Mouse (Mus musculus) erythroblast, embryonic 14.5 days (primary cell): Measurements from ENCODE around the gene Acox1. TPM values are rescaled to one million over a fixed set of nuclear protein-coding genes. Genes with fewer than 3 reads are reported as not detected.

ENCODE experiments used
- H3K27me3 ChIP-seq: 2 replicates; pipeline ENCODE4 v1.6.1; 2012; ENCODE audit warnings: inconsistent platforms; ENCODE audit not compliant: control insufficient read depth
- H3K36me3 ChIP-seq: 2 replicates; pipeline ENCODE4 v1.6.1; 2012; ENCODE audit warnings: mild to moderate bottlenecking, inconsistent platforms; ENCODE audit not compliant: control insufficient read depth
- H3K4me1 ChIP-seq: 2 replicates; pipeline ENCODE4 v1.6.1; 2012; ENCODE audit warnings: inconsistent platforms; ENCODE audit not compliant: control insufficient read depth
- H3K4me3 ChIP-seq: replicated peaks from 2 replicates; pipeline ENCODE3; 2012; ENCODE audit warnings: moderate library complexity, mild to moderate bottlenecking, inconsistent platforms
- H3K9me3 ChIP-seq: 2 replicates; pipeline ENCODE4 v1.6.1; 2012; ENCODE audit warnings: low read length, inconsistent platforms, mixed read lengths; ENCODE audit not compliant: control insufficient read depth
- GATA1 ChIP-seq: IDR thresholded peaks from 2 replicates; pipeline ENCODE4 v1.6.1; 2012; ENCODE audit warnings: low read length, inconsistent platforms, mixed read lengths
- TAL1 ChIP-seq: IDR thresholded peaks from 3 replicates; pipeline ENCODE4 v1.6.1; 2012; ENCODE audit warnings: low read length, inconsistent platforms, mixed read lengths
- polyA plus RNA-seq: library from polyadenylated mRNA; stranded (reverse); fragments of >175 nt; gene quantifications from 2 replicates; pipeline ENCODE4 v1.2.3, GENCODE M21; 2012

Gene Acox1
- polyA plus RNA-seq, 1 experiment = 0.10 TPM

DNA sequence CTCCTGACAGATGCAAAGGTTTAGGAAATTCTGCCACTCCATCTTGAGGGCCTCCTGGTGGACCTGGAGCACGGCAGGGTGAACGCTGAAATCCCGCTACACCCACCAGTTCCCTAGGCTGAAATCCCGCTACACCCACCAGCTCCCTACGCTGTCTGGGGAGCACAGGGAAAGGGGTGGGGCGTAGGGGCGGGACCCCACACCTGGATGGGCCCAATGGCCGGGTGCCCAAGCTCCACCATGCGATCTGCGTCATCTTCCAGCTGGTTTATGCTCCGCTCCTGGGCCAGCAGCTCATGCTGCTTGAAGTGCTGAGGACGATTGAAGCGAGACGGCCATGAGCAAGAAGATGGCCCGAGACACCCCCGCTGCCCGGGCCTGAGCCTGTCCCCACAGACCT, 33.6 kb upstream of the Acox1 start:
- no peak for TF ChIP-seq TAL1
- TF ChIP-seq GATA1 = no peak
- peaks cover 21% of the 10 kb centered on the region for H3K27me3 ChIP-seq
- no peaks in the 10 kb centered on the region for H3K36me3 ChIP-seq
- no peaks in the 10 kb centered on the region for H3K9me3 ChIP-seq
- no peak overlapping the region for H3K4me3 ChIP-seq
- peaks cover under 1% of the 10 kb centered on the region; the same call in 1 of the 2 replicates for H3K4me1 ChIP-seq

DNA sequence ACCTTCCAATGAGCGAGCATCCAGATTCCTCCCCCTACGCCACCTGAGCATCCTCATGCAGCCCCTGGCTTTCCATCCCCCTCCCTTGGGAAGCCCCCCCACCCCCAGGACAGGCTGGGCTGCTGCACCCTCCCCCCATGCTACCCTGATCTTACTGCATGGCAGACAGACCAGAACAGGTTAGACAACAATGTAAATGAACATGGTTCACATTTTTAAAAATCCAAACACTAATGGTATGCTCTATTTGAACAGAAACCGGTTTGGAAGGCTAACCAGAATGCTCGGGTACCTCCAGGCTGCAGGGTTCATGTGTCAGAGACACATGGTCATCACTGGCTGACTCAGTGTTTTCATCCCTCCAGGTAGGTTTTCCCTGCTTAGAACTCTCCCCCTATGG, 29.9 kb upstream of the Acox1 start:
- no peak overlapping the region for H3K4me3 ChIP-seq
- peaks cover 5% of the 10 kb centered on the region for H3K9me3 ChIP-seq
- no peaks in the 10 kb centered on the region for H3K4me1 ChIP-seq
- peaks cover 20% of the 10 kb centered on the region for H3K27me3 ChIP-seq
- H3K36me3 ChIP-seq = no peaks in the 10 kb centered on the region
- no peak for TF ChIP-seq GATA1
- TF ChIP-seq TAL1 = no peak

DNA sequence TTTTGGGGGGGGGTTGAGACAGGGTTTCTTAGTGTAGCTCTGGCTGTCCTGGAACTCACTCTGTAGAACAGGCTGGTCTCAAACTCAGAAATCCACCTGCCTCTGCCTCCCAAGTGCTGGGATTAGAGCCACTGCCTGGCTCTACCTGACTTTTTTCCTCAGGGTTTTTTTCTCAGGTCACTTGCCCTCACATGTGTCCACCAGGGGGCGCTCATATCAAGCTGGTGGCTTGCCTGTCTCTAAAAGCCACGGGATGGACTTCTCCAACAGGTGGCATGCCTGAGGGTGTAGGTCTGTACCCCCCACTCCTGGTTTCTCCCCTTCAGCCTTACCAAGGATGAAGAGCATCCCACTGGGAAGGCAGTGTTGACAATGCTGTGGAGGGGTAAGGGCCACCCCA, 27.6 kb upstream of the Acox1 start:
- Histone ChIP-seq H3K4me1 (no peaks in the 10 kb centered on the region), H3K4me3 (no peak overlapping the region), H3K27me3 (peaks cover 39% of the 10 kb centered on the region), H3K36me3 (no peaks in the 10 kb centered on the region), H3K9me3 (peaks cover 18% of the 10 kb centered on the region)
- TF ChIP-seq TAL1 (no peak), GATA1 (no peak)

DNA sequence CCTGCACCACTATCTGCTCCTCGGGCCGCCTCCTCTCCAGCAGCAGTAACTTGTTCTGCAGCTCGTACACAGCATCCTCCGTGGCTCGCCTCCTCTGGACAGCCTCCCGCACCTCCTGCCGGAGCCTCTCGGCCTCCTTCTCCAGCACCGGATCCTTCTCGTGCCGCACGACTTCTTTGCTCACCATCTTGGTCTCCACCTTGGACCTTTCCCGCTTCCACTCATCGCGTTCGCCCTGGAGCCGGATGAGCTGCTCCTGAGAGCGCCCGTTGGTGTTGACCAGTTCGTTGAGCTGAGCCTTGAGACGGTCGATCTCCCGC, 23.9 kb upstream of the Acox1 start:
- Histone ChIP-seq H3K4me1 (peaks cover 10% of the 10 kb centered on the region; the same call in 1 of the 2 replicates), H3K36me3 (no peaks in the 10 kb centered on the region), H3K4me3 (no peak overlapping the region), H3K27me3 (peaks cover 53% of the 10 kb centered on the region), H3K9me3 (peaks cover 19% of the 10 kb centered on the region)
- TF ChIP-seq TAL1 = no peak

DNA sequence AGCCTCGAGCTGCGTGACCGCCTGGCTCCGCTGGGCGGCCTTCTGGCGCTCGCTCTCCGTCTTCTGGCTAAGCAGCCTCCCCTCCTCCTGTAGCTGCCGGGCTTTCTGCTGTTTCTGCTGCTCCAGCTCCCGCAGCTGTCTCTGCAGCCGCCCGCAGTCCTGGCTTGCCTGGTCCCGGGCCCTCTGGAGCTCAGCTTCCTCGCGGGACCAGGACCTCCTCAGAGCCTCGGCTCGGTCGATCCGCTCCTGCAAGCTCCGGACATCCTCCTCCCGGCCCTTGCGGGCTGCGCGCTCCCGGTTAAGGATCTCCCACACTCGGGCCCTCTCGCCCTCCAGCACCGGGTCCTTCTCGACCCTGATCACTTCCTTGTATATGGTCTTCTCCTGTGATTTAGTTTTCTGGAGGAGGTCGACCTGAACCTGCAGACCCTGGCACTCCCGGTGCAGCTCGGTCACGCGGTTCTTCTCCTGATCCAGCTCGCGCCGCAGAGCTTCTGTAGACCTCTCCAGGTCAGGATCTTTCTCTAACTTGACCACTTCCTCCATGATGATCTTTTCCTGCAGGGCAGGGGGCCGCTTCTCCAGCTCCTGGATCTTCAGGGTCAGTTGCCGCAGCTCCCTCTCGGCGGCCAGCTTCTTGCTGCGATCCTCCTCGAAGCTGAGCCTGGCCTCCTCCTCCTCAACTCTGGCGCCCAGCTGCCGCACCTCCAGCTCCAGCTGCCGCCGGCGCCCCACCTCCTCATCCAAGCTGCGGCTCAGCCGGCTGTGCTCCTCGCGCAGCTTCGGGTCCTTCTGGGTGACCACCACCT, 23.3 kb upstream of the Acox1 start:
- Histone ChIP-seq H3K9me3 (peaks cover 19% of the 10 kb centered on the region), H3K4me3 (no peak overlapping the region)
- TF ChIP-seq TAL1 (no peak), GATA1 (no peak)

DNA sequence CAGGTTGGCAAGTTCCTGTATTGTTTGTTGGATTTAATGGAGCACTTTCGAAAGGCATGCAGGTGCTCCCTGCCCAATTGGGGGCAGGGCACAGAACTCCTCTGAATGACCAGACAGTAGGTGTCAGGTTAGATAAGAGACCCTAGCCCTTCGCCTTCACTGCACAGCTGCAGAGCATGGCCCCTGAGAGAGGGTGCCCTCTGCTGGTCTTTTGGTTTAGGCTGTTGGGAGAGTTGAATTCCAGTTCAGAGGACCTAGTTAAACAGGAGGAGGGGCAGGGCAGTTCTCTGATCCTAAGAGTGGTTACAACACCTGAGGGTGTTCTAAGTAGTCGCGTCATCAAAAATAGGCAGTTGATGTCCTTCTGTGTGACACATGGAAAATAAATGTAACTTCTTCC, 21.0 kb upstream of the Acox1 start:
- Histone ChIP-seq H3K36me3 (no peaks in the 10 kb centered on the region), H3K4me1 (peaks cover 10% of the 10 kb centered on the region; the same call in 1 of the 2 replicates), H3K9me3 (peaks cover 16% of the 10 kb centered on the region), H3K27me3 (peaks cover 48% of the 10 kb centered on the region), H3K4me3 (no peak overlapping the region)
- TF ChIP-seq GATA1 = no peak
- TF ChIP-seq TAL1 = no peak

More for the DNA sequence above, 23.3 kb upstream of the Acox1 start:
- peaks cover 10% of the 10 kb centered on the region; the same call in 1 of the 2 replicates for H3K4me1 ChIP-seq
- H3K27me3 ChIP-seq = peaks cover 53% of the 10 kb centered on the region
- H3K36me3 ChIP-seq = no peaks in the 10 kb centered on the region

DNA sequence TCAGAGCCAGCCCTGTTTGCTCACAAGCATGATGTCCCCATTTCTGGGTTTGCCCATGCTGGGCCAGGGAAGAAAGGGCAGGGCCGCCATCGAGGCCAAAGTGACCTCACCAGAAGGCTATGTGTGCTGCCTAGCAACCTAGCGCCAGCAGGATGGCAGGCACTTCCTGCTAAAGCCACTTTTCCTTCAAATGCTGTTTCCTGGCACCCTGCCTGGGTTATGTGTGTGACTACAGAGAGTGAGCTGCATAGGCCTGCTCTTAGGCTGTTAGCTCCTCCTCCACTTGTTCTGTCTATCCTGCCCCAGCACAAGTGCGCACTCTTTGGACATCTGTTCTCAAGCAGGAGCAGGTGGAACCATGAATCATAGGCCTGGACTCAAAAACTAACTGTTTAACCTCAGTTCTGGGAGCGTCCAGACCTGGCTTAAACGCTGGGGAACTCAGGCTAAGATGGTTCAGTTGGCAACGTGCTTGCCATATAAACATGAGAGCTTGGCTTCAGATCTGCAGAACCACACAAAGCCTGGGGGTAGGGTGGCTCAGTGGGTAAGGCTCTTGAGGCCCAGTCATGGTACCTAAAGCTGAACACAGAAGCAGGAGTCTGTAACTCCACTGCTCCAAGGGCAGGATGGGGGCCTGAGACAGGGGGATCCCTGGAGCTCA, 20.0 kb upstream of the Acox1 start:
- Histone ChIP-seq H3K4me3 (no peak overlapping the region), H3K4me1 (peaks cover 10% of the 10 kb centered on the region; the same call in 1 of the 2 replicates)

DNA sequence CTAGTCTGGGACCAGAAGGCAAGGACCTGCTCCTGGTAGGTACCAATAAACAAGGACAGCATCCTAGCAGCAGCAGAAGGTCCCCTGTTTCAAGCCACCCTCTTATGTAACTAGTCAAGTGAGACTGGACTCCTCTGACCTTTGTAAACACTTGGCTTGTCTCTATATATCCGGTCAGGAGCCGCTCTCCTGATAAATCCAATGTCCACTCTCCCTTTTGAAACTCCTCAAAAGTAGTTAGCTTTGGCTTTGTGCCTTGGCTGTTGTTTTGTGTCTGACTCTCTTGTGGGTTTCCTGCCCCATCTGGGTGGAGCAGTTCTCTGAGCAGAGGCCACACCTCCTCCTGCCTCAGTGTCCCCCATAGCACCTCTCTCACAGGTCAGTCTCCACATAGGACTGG, 19.4 kb upstream of the Acox1 start:
- Histone ChIP-seq H3K4me3 (no peak overlapping the region), H3K9me3 (peaks cover 15% of the 10 kb centered on the region), H3K27me3 (peaks cover 32% of the 10 kb centered on the region), H3K36me3 (no peaks in the 10 kb centered on the region), H3K4me1 (peaks cover 10% of the 10 kb centered on the region; the same call in 1 of the 2 replicates)
- no peak for TF ChIP-seq TAL1
- no peak for TF ChIP-seq GATA1

More for the DNA sequence above, 20.0 kb upstream of the Acox1 start:
- H3K27me3 ChIP-seq = peaks cover 38% of the 10 kb centered on the region
- no peaks in the 10 kb centered on the region for H3K36me3 ChIP-seq
- no peak for TF ChIP-seq TAL1
- no peak for TF ChIP-seq GATA1
- peaks cover 15% of the 10 kb centered on the region for H3K9me3 ChIP-seq

DNA sequence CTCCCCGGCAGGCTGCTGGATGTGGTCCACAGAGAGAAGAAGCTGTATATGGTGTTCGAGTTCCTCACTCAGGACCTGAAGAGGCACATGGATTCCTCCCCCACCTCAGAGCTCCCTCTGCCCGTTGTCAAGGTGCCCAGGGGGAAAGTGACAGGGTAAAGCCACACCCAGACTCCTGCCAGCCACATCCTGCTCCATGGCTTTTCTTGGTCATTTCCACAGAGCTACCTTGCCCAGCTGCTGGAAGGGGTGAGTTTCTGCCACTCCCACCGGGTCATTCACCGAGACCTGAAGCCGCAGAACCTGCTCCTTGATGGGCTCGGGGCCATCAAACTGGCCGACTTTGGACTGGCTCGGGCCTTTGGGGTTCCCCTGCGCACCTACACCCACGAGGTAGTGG, 17.7 kb upstream of the Acox1 start:
- no peak overlapping the region for H3K4me3 ChIP-seq
- no peak for TF ChIP-seq GATA1
- no peak for TF ChIP-seq TAL1
- H3K9me3 ChIP-seq = peaks cover 2% of the 10 kb centered on the region
- H3K4me1 ChIP-seq = peaks cover 10% of the 10 kb centered on the region; the same call in 1 of the 2 replicates
- H3K36me3 ChIP-seq = no peaks in the 10 kb centered on the region
- H3K27me3 ChIP-seq = peaks cover 15% of the 10 kb centered on the region
